Mouse (Mus musculus) limb, embryonic 14.5 days (tissue): ENCODE results near the gene Myrfl. TPM values are rescaled to one million over a fixed set of nuclear protein-coding genes. Genes with fewer than 3 reads are reported as not detected.

Experiments used
- ATAC-seq: fragments of 200-750 bp; cut with Nextera tagmentation; 2 replicates; pipeline ENCODE4 v1.8.0; 2017; ENCODE audit warnings: low read depth, moderate number of reproducible peaks, moderate TSS enrichment; ENCODE audit not compliant: low FRiP score
- DNase-seq: peaks from one replicate; pipeline ENCODE4 v3.0.0-alpha.2; 2015; ENCODE audit warnings: low spot score
- H3K27ac ChIP-seq: fragments of 300-500 bp; sonication (generic); replicated peaks from 2 replicates; pipeline ENCODE4 v1.5.1; 2014; ENCODE audit warnings: low read depth, mild to moderate bottlenecking, low read length, moderate library complexity, mixed read lengths
- H3K27me3 ChIP-seq: fragments of 300-500 bp; sonication (generic); 2 replicates; pipeline ENCODE4 v1.6.1; 2014; ENCODE audit warnings: low read length, mixed read lengths; ENCODE audit not compliant: control insufficient read depth, insufficient read depth
- H3K36me3 ChIP-seq: fragments of 300-500 bp; sonication (generic); 2 replicates; pipeline ENCODE4 v1.6.1; 2014; ENCODE audit warnings: mild to moderate bottlenecking, low read length, moderate library complexity, mixed read lengths; ENCODE audit not compliant: control insufficient read depth, insufficient read depth
- H3K4me1 ChIP-seq: fragments of 300-500 bp; sonication (generic); 2 replicates; pipeline ENCODE4 v1.6.1; 2014; ENCODE audit warnings: antibody characterized with exemption, low read length, mixed read lengths; ENCODE audit not compliant: control insufficient read depth, insufficient read depth
- H3K4me2 ChIP-seq: fragments of 300-500 bp; sonication (generic); replicated peaks from 2 replicates; pipeline ENCODE4 v1.6.1; 2014; ENCODE audit warnings: low read depth, mild to moderate bottlenecking, low read length, moderate library complexity; ENCODE audit not compliant: severe bottlenecking
- H3K4me3 ChIP-seq: fragments of 300-500 bp; sonication (generic); replicated peaks from 2 replicates; pipeline ENCODE4 v1.5.1; 2014; ENCODE audit warnings: low read length
- H3K9ac ChIP-seq: fragments of 300-500 bp; sonication (generic); 2 replicates; pipeline ENCODE4 v1.6.1; 2014; ENCODE audit warnings: mild to moderate bottlenecking, low read depth, low read length, moderate library complexity; ENCODE audit not compliant: severe bottlenecking
- H3K9me3 ChIP-seq: fragments of 300-500 bp; sonication (generic); 2 replicates; pipeline ENCODE4 v1.6.1; 2016; ENCODE audit warnings: low read length; ENCODE audit not compliant: control insufficient read depth
- POLR2A ChIP-seq: fragments of 200-500 bp; IDR thresholded peaks from 2 replicates; pipeline ENCODE4 v1.8.0; 2012; ENCODE audit warnings: inconsistent platforms, mild to moderate bottlenecking, moderate library complexity, borderline replicate concordance; ENCODE audit not compliant: insufficient read depth, insufficient read length; ENCODE audit errors: extremely low read depth
- WGBS: fragments of 180-500 bp; shearing (Covaris S2); extraction: QIAGEN DNeasy Blood & Tissue Kit; methylation state at CpG from one replicate; pipeline ENCODE4 v1.1.7; 2014; 5-methylcytosine and 5-hydroxymethylcytosine counted together
- polyA plus RNA-seq, 2 experiments: library from polyadenylated mRNA; depleted of rRNA in 1 of 2; stranded (reverse) in 1 of 2; unstranded in 1 of 2; fragments of >200 nt; fragmentation: Nextera tagmentation in 1 of 2; extraction: Ambion mirVana in 1 of 2; gene quantifications; 2 replicates each; pipeline versions ENCODE4 v1.2.1 to v1.2.3; 2012 to 2014

Myrfl gene
- polyA plus RNA-seq, 2 experiments, result 0.07 to 0.18 TPM

DNA sequence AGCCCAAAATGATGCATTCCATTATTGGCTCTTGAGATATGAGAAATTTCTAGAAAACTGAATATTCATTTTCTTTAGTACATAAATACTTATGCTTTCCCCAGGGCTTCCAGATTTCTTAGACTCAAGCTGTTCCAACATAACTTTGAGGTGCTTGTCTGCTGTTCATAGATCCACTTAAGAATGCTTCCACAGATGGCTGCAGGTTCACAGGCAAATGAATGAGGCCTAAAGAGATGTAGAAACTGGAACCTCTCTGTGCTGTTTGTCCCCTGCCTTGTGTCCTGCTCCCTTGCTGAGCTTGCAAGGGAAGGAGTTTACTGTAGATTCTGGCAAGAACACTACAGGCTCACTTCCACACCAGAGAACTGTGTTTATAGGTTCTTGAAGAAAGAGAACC, 108.3 kb downstream of the Myrfl start:
- H3K27ac ChIP-seq, result no peak overlapping the region
- H3K4me2 ChIP-seq, result no peak overlapping the region
- H3K36me3 ChIP-seq, result no peaks in the 10 kb centered on the region
- no peak for TF ChIP-seq POLR2A
- no peak for DNase-seq
- 0 out of 2 replicates have a peak, but pooled peaks cover 3% of the 10 kb centered on the region for H3K4me1 ChIP-seq
- no peaks in the 10 kb centered on the region for H3K27me3 ChIP-seq
- no peak overlapping the region for H3K4me3 ChIP-seq
- no peaks in the 10 kb centered on the region for H3K9me3 ChIP-seq
- no peak for ATAC-seq
- no peak overlapping the region for H3K9ac ChIP-seq

DNA sequence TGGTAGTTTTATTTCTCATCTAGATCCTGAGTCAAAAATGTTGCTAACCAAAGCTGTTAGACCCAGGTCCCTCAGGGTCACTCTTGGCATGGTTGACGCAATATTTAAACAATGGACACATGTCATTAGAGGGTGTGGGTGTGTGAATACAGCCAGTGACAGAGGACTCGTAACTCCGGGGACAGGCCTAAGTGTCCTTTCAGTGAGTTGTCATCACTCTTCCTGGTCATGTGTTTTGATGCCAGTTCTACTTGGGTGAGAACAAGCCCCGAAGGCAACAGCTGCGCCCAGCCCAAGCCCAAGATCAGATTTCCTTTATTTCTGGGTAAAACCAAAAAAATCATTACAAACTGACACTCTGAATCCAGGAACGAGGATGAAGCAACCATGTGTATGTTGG, 112.6 kb downstream of the Myrfl start:
- no peak for TF ChIP-seq POLR2A
- Histone ChIP-seq H3K36me3 (no peaks in the 10 kb centered on the region), H3K9me3 (no peaks in the 10 kb centered on the region), H3K9ac (no peak overlapping the region), H3K27me3 (no peaks in the 10 kb centered on the region), H3K4me2 (no peak overlapping the region), H3K4me1 (no peaks in the 10 kb centered on the region), H3K4me3 (no peak overlapping the region), H3K27ac (no peak overlapping the region)
- ATAC-seq (no peak), DNase-seq (no peak)
- WGBS, result 77% methylated on average over 6 of the region's 6 CpGs

DNA sequence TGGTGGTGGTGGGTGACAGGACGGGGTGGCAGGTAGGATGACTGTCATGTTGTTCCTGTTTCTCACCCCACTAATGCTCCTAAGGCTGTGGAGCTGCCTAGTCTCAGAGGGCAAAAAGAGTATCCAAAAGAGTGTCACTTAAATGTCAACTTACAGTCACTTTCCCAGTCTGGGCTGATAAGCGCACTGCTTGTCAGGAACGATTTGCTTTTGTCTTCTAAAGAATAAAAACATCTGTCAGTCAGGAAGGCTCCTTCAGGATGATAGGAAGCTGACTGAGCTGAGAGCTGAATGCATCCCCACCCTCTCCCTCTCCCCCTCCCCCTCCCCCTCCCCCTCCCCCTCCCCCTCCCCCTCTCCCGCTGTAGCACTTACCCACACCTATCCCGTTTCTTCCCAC, 113.7 kb downstream of the Myrfl start:
- H3K36me3 ChIP-seq, result no peaks in the 10 kb centered on the region
- H3K27ac ChIP-seq, result no peak overlapping the region
- H3K4me1 ChIP-seq, result no peaks in the 10 kb centered on the region
- no peak for TF ChIP-seq POLR2A
- H3K9me3 ChIP-seq, result no peaks in the 10 kb centered on the region
- WGBS, result 78% methylated on average over 3 of the region's 5 CpGs
- H3K4me3 ChIP-seq, result no peak overlapping the region
- no peaks in the 10 kb centered on the region for H3K27me3 ChIP-seq
- H3K9ac ChIP-seq, result no peak overlapping the region
- no peak overlapping the region for H3K4me2 ChIP-seq
- ATAC-seq (no peak), DNase-seq (no peak)

DNA sequence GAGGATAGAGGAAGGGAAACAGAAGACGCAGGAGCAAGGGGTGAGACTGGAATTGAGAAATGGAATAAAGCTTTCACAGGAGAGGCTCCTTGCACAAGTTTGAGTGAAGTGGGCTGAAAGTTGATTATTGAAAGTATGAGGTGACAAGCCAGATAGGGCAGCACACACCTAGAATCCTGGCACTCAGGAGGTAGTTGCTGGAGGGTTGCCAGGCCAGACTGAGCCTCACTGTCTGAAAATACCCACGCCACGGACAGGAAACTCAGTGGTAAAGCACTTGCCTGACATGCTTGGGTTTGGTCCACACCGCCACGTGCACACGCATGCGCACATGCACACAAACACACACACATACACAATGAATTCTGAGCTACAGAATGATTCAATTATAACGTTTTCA, 118.8 kb downstream of the Myrfl start:
- no peak overlapping the region for H3K4me2 ChIP-seq
- H3K9ac ChIP-seq, result no peak overlapping the region
- no peak for DNase-seq
- H3K9me3 ChIP-seq, result no peaks in the 10 kb centered on the region
- 90% methylated on average over 8 of the region's 8 CpGs for WGBS
- ATAC-seq, result no peak
- no peak overlapping the region for H3K27ac ChIP-seq
- TF ChIP-seq POLR2A, result no peak
- no peaks in the 10 kb centered on the region for H3K36me3 ChIP-seq
- no peak overlapping the region for H3K4me3 ChIP-seq
- H3K4me1 ChIP-seq, result peaks cover 7% of the 10 kb centered on the region
- H3K27me3 ChIP-seq, result no peaks in the 10 kb centered on the region

DNA sequence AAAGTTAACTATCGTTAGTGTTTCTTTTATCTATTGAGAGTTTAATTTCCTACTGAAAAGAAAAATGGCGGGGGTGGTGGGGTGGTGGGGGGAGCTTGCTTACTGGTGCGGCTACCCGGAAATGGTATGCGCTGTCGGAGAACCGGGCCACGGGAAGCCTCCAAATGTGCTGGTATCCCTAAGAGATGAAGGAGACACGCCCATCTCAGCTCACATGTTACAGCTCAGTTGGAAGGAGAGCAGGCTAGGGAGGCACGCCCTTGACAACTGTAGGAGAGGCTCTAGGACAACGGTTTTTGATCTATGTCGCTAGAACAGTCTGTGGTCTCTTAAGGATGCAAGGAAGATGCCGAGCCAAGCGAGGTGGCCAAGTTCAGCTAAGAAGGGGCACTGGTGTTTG, 119.9 kb downstream of the Myrfl start:
- Histone ChIP-seq H3K27ac (no peak overlapping the region), H3K9me3 (no peaks in the 10 kb centered on the region), H3K4me1 (peaks cover 7% of the 10 kb centered on the region), H3K4me2 (no peak overlapping the region), H3K9ac (no peak overlapping the region), H3K4me3 (no peak overlapping the region), H3K36me3 (no peaks in the 10 kb centered on the region), H3K27me3 (no peaks in the 10 kb centered on the region)
- no peak for ATAC-seq
- 84% methylated on average over 14 of the region's 14 CpGs for WGBS
- no peak for TF ChIP-seq POLR2A
- no peak for DNase-seq

DNA sequence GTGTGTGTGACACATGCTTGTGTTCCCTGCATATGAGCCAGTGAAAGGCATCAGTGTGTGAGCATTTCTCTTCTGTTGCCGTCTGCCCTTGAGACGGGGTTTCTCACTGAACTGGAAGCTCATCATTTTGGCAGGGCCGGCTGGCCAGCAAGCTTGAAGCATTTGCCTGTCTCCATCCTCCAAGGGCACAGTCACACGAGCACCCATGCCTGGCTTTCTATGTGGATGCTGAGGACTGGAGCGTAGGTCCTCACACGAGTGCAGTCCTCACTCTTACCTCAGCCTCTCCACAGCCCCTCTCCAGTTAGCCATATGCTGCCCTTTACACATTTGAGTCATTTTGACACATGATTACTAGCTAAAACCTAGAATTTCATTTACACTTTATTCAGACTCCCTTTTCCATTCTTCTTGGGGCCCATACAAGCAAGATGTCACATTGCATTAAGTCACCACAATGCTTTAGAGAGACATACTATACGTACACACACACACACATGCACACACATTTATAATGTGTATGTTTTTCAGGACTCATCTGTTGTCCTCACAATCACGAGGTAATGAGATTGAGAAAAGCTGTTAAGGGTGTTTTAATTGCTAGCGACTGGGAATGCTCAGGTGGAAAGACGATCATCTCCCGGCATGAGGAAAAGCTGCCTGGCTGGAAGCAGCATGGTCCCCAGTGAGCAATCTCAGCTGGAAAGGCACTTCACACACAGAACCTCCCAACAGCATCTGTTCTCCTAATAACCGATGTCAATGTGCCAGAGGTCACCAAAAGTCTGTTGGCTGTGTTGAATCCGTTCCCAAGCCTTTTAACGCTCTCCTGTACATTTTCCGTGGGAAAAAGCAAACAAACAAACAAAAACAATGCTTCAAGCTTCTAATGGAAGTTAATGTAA, 122.6 kb downstream of the Myrfl start:
- ATAC-seq (no peak), DNase-seq (peak; percentile 52)
- no peak for TF ChIP-seq POLR2A
- no peak overlapping the region for H3K4me2 ChIP-seq
- H3K9ac ChIP-seq, result no peak overlapping the region
- H3K9me3 ChIP-seq, result no peaks in the 10 kb centered on the region
- WGBS, result 53% methylated on average over 15 of the region's 15 CpGs
- H3K36me3 ChIP-seq, result no peaks in the 10 kb centered on the region
- no peaks in the 10 kb centered on the region for H3K27me3 ChIP-seq
- no peak overlapping the region for H3K27ac ChIP-seq
- H3K4me3 ChIP-seq, result no peak overlapping the region
- H3K4me1 ChIP-seq, result peaks cover 7% of the 10 kb centered on the region
